Mouse (Mus musculus) myocyte (in vitro differentiated cells): ENCODE measurements around the gene Tacc2. TPM values are rescaled to one million over a fixed set of nuclear protein-coding genes. Genes with fewer than 3 reads are reported as not detected.

Experiments
- H3K27me3 ChIP-seq: one replicate; pipeline ENCODE4 v1.6.1; 2011; ENCODE audit not compliant: control insufficient read depth, insufficient read depth, insufficient read length
- H3K36me3 ChIP-seq: one replicate; pipeline ENCODE4 v1.6.1; 2011; ENCODE audit not compliant: control insufficient read depth, insufficient read depth
- H3K4me2 ChIP-seq: one replicate; pipeline ENCODE4 v1.6.1; 2011; ENCODE audit warnings: low read depth, control low read depth
- H3K4me3 ChIP-seq: one replicate; pipeline ENCODE4 v1.5.1; 2011; ENCODE audit warnings: mild to moderate bottlenecking, control low read depth, moderate library complexity
- H3K79me2 ChIP-seq: one replicate; pipeline ENCODE4 v1.6.1; 2011; ENCODE audit not compliant: control insufficient read depth, insufficient read depth
- H3ac ChIP-seq: one replicate; pipeline ENCODE4 v1.6.1; 2011; ENCODE audit not compliant: control insufficient read depth, insufficient read length
- CEBPB ChIP-seq: IDR thresholded peaks from 2 replicates; pipeline ENCODE4 v1.6.1; 2011; ENCODE audit warnings: mild to moderate bottlenecking, moderate library complexity; ENCODE audit not compliant: poor library complexity, insufficient read depth, severe bottlenecking
- E2F4 ChIP-seq: IDR thresholded peaks from one replicate; pipeline ENCODE4 v1.6.1; 2011; ENCODE audit warnings: mild to moderate bottlenecking, control low read depth, moderate library complexity; ENCODE audit not compliant: insufficient read depth
- MAX ChIP-seq: IDR thresholded peaks from one replicate; pipeline ENCODE4 v1.6.1; 2011; ENCODE audit warnings: low read depth, mild to moderate bottlenecking, control low read depth
- MYOD1 ChIP-seq, 3 experiments: IDR thresholded peaks; one replicate each; pipeline ENCODE4 v1.6.1; 2011; ENCODE audit warnings: control low read depth in 2 of 3, low read depth in 2 of 3, mild to moderate bottlenecking in 2 of 3, moderate library complexity in 1 of 3; ENCODE audit not compliant: insufficient read length in 2 of 3, control insufficient read depth in 1 of 3
- MYOG ChIP-seq, 3 experiments: IDR thresholded peaks; one replicate each; pipeline ENCODE4 v1.6.1; 2011; ENCODE audit warnings: control low read depth in 2 of 3, low read depth in 2 of 3, mild to moderate bottlenecking in 2 of 3; ENCODE audit not compliant: insufficient read length in 2 of 3, control insufficient read depth in 1 of 3, insufficient read depth in 1 of 3
- POLR2A ChIP-seq: IDR thresholded peaks from one replicate; pipeline ENCODE4 v1.6.1; 2011; ENCODE audit warnings: low read depth, mild to moderate bottlenecking, control low read depth, moderate library complexity; ENCODE audit not compliant: insufficient read length
- POLR2AphosphoS2 ChIP-seq: IDR thresholded peaks from one replicate; pipeline ENCODE4 v1.6.1; 2011; ENCODE audit warnings: low read depth, control low read depth; ENCODE audit not compliant: insufficient read length
- REST ChIP-seq: IDR thresholded peaks from one replicate; pipeline ENCODE4 v1.6.1; 2011; ENCODE audit warnings: mild to moderate bottlenecking, control low read depth, moderate library complexity; ENCODE audit not compliant: insufficient read depth, insufficient read length
- SRF ChIP-seq: IDR thresholded peaks from one replicate; pipeline ENCODE4 v1.6.1; 2011; ENCODE audit warnings: low read depth; ENCODE audit not compliant: control insufficient read depth, insufficient read length
- TCF12 ChIP-seq: IDR thresholded peaks from one replicate; pipeline ENCODE4 v1.6.1; 2011; ENCODE audit warnings: mild to moderate bottlenecking, control low read depth; ENCODE audit not compliant: poor library complexity, insufficient read depth, severe bottlenecking
- TCF3 ChIP-seq: IDR thresholded peaks from one replicate; pipeline ENCODE4 v1.6.1; 2011; ENCODE audit warnings: low read depth, control low read depth; ENCODE audit not compliant: insufficient read length
- USF1 ChIP-seq: IDR thresholded peaks from one replicate; pipeline ENCODE4 v1.6.1; 2011; ENCODE audit warnings: low read depth, mild to moderate bottlenecking, control low read depth, moderate library complexity
- polyA plus RNA-seq: library from polyadenylated mRNA; unstranded; fragments of >200 nt; fragmentation: generic; extraction: Trizol; gene quantifications from one replicate; pipeline ENCODE4 v1.2.1, GENCODE M21; 2012; ENCODE audit warnings: missing spikeins

The Tacc2 gene
- polyA plus RNA-seq, 1 experiment: 61.8 TPM

DNA sequence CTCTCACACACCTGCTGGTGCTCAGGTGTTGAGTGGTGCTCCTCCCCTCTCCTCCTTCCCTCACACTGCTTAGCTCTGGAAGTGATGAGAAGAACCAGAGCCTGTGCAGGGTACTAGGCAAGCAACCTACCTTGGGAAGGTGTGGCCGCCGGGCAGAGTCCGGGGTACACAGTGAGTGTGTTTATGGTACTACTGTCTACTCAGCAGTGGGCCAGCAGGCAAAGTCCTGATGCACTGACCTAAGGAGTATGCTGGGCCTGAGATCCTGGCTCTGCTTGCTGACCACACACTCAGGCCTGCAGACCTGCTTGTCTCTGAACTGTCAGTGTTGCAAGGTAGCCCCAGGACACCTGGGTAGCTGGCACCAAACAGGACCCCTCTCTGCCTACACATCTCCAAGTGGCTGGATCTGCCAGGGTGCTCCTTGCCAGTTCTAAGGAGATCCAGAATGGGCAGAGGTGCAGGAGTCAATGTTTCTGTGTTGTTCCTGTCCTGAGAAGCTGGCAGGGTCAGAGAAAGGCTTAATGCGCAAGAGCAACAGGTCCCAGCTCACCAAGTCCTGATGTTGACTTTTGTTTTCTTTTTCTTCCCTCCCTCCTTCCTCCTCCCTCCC is 57.1 kb downstream of the Tacc2 start:
- no peak overlapping the region for H3ac ChIP-seq
- no peaks in the 10 kb centered on the region for H3K27me3 ChIP-seq
- no peak overlapping the region for H3K4me2 ChIP-seq
- no peaks in the 10 kb centered on the region for H3K36me3 ChIP-seq
- no peaks in the 10 kb centered on the region for H3K79me2 ChIP-seq
- TF ChIP-seq MYOG (IDR thresholded peaks at IDR 0.05; ENCODE audit: control insufficient read depth in 1 of 3, insufficient read depth in 1 of 3, insufficient read length in 2 of 3, low read depth in 2 of 3) (no peak), REST (no peak), CEBPB (no peak), POLR2AphosphoS2 (no peak), MAX (no peak)
- no peak overlapping the region for H3K4me3 ChIP-seq

- H3ac ChIP-seq: no peak overlapping the region
- no peaks in the 10 kb centered on the region for H3K36me3 ChIP-seq
- H3K4me2 ChIP-seq: no peak overlapping the region
- H3K79me2 ChIP-seq: no peaks in the 10 kb centered on the region
- TF ChIP-seq TCF3 (no peak), REST (no peak), POLR2A (no peak), MYOD1 (IDR thresholded peaks at IDR 0.05; ENCODE audit: control insufficient read depth in 1 of 3, insufficient read length in 2 of 3, low read depth in 2 of 3) (no peak), CEBPB (no peak), SRF (no peak), USF1 (no peak), TCF12 (no peak), MAX (no peak), E2F4 (no peak), POLR2AphosphoS2 (no peak)
- no peaks in the 10 kb centered on the region for H3K27me3 ChIP-seq
- no peak overlapping the region for H3K4me3 ChIP-seq
These were observed 58.0 kb downstream of the Tacc2 start for GRCm38 (mm10) chr7:130635212-130635611.

DNA sequence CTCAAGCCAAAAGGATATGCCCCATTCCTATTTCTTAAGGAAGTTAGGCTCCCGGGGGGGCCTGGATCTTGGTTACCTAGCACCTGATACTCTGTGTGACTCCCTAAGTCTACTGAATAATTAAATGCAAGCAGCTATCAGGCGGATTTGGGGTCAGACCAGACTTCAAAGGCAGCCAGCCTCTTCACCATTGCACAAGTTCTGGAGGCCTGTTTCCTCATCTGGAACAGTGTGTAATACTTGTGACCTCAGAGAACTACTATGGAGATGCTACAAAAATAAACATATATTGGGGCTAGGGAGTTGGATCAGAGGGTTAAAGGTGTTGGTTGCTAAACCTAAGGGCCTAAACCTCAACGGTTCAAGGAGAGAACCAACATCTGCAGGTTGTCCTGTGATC is 59.0 kb downstream of the Tacc2 start:
- no peaks in the 10 kb centered on the region for H3K36me3 ChIP-seq
- no peaks in the 10 kb centered on the region for H3K79me2 ChIP-seq
- no peak overlapping the region for H3ac ChIP-seq
- no peak overlapping the region for H3K4me2 ChIP-seq
- TF ChIP-seq MYOD1 (IDR thresholded peaks at IDR 0.05; ENCODE audit: control insufficient read depth in 1 of 3, insufficient read length in 2 of 3, low read depth in 2 of 3) (no peak), CEBPB (0 out of 2 replicates have a peak, but pooled peaks have one; percentile 15)
- no peak overlapping the region for H3K4me3 ChIP-seq
- H3K27me3 ChIP-seq: no peaks in the 10 kb centered on the region

DNA sequence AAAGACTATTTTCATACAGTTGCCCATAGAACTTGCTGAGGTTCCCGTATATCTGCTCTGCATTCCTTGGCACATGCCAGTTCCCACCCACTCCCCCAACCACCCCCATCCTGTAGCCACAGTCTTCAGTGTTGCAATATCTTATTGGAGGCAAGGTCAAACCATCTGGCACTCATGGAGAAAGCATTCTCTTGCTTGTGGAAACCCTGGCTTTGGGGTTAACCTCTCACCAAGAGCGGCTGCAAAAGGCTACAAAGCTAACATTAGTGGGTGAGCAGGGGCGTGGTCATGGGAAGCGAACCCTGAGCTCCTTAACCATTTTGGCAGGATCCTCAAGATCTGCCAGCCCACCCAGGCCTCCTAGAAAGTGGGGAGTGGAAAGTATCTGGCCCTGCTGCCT is 59.7 kb downstream of the Tacc2 start:
- Histone ChIP-seq H3K4me2 (peak overlapping the region; percentile 26), H3K79me2 (no peaks in the 10 kb centered on the region), H3ac (no peak overlapping the region), H3K27me3 (no peaks in the 10 kb centered on the region), H3K36me3 (no peaks in the 10 kb centered on the region), H3K4me3 (no peak overlapping the region)
- TF ChIP-seq REST: no peak
- no peak for TF ChIP-seq SRF
- peak; percentile 81; the same call in 1 of the 2 replicates for TF ChIP-seq CEBPB
- TF ChIP-seq TCF3: no peak

DNA sequence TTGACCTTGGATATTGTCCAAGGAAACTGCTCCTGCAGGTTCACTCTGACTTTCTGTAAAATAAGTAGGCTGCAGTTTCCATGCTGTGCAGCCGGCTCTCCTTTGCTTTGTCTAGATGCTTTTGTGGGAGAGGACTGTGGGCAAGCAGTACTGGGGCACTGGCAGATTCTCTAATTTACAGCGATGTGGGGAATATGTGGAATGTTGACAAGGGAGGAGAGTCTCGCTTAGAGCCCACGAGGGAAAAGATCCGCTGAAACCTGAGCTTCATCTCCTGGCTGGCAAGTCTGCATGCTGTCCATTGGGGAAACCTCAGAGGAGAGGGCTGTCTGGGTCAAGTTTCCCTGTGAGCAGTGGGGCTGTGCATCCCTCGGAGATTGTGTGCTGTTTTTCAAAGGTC is 60.6 kb downstream of the Tacc2 start:
- no peak for TF ChIP-seq TCF3
- TF ChIP-seq CEBPB: no peak
- peak in 1 of 3 experiments; percentile 27 for TF ChIP-seq MYOG (IDR thresholded peaks at IDR 0.05; ENCODE audit: control insufficient read depth in 1 of 3, insufficient read depth in 1 of 3, insufficient read length in 2 of 3, low read depth in 2 of 3)
- no peak for TF ChIP-seq POLR2AphosphoS2
- TF ChIP-seq MAX: no peak
- peak in 1 of 3 experiments; percentile 16 for TF ChIP-seq MYOD1 (IDR thresholded peaks at IDR 0.05; ENCODE audit: control insufficient read depth in 1 of 3, insufficient read length in 2 of 3, low read depth in 2 of 3)
- TF ChIP-seq REST: no peak
- no peak for TF ChIP-seq E2F4
- TF ChIP-seq USF1: no peak
- Histone ChIP-seq H3ac (no peak overlapping the region), H3K79me2 (no peaks in the 10 kb centered on the region), H3K27me3 (no peaks in the 10 kb centered on the region), H3K4me3 (no peak overlapping the region), H3K4me2 (peak overlapping the region; percentile 26), H3K36me3 (no peaks in the 10 kb centered on the region)
